In the genomic region with DNA sequence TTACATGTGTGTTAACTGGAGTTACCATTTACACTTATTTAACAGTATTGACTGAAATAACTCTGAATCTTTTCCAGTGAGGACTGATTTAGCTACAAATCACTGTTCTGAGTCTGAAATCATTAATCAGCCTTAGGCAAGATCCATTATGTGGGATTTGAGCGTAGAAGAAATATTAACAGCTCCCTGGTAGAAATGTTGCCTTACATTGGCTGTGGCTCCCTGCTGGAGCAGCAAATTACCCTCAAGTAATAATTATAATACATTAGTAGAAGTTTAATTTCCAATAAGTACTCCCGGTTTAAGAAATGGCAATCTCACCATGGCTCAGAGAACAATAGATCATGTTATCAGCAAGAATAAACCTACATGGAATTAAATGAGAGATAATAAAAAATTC, we compare ENCODE assay signal across 21 mouse cellular contexts. TPM values are rescaled to one million over a fixed set of nuclear protein-coding genes. Genes with fewer than 3 reads are reported as not detected.
DNase-seq lines count a peak whose midpoint lies in the region; ATAC-seq and TF ChIP-seq lines count a peak whose summit lies in the region.
"Had no signal": no experiment of that assay in that cellular context is flagged by ENCODE, and none has a peak within 500 bp of the region (broad histone marks: within the 10 kb centered on the region; RNA-seq: fewer than 3 reads in every experiment).

No protein-coding gene starts in this region.

- H3K9ac ChIP-seq in hindbrain, embryonic 12.5 days, result no peak overlapping the region
- H3K9ac ChIP-seq in midbrain, postnatal 0 days (replicated peaks; ENCODE audit: low read length, poor library complexity, severe bottlenecking), result no peak overlapping the region
- no peak overlapping the region for H3K9ac ChIP-seq in hindbrain, embryonic 15.5 days
- no peak overlapping the region for H3K9ac ChIP-seq in neural tube, embryonic 14.5 days (replicated peaks; ENCODE audit: low read depth, low read length)
- H3K9ac ChIP-seq in heart, embryonic 11.5 days (ENCODE audit: low read depth, low read length), result no peak overlapping the region
- H3K9ac ChIP-seq: forebrain, embryonic 15.5 days; heart, embryonic 15.5 days; intestine, embryonic 15.5 days had no signal

- DNase-seq in hindbrain, embryonic 10.5 days (ENCODE audit: low spot score), result no peak
- DNase-seq in midbrain, postnatal 0 days (ENCODE audit: low spot score), result peak; percentile 38
- DNase-seq in midbrain, embryonic 10.5 days (ENCODE audit: low spot score), result no peak
- DNase-seq in cerebellum, postnatal 4 days (ENCODE audit: low spot score in 2 of 2), result no peak
- DNase-seq: adrenal gland, postnatal 10 days; cerebellum, adult 18-20 months; cerebellum, adult 9-11 months; cerebellum, postnatal 36 days; gastrocnemius, postnatal 36 days; heart, adult 18-20 months; heart, postnatal 14 days had no signal

- H3K4me2 ChIP-seq in hindbrain, embryonic 12.5 days (replicated peaks), result no peak overlapping the region
- no peak overlapping the region for H3K4me2 ChIP-seq in midbrain, postnatal 0 days (ENCODE audit: low read depth, low read length, poor library complexity, severe bottlenecking)
- no peak overlapping the region for H3K4me2 ChIP-seq in hindbrain, embryonic 15.5 days
- no peak overlapping the region for H3K4me2 ChIP-seq in neural tube, embryonic 14.5 days (ENCODE audit: low read depth, low read length)
- H3K4me2 ChIP-seq in heart, embryonic 11.5 days, result no peak overlapping the region
- H3K4me2 ChIP-seq: forebrain, embryonic 15.5 days; heart, embryonic 15.5 days; intestine, embryonic 15.5 days had no signal

- no peak overlapping the region for H3K27ac ChIP-seq in hindbrain, embryonic 12.5 days
- H3K27ac ChIP-seq in hindbrain, embryonic 10.5 days, result no peak overlapping the region
- H3K27ac ChIP-seq in midbrain, postnatal 0 days (ENCODE audit: low read depth, low read length), result no peak overlapping the region
- H3K27ac ChIP-seq in midbrain, embryonic 10.5 days (replicated peaks), result no peak overlapping the region
- no peak overlapping the region for H3K27ac ChIP-seq in hindbrain, embryonic 15.5 days (replicated peaks)
- no peak overlapping the region for H3K27ac ChIP-seq in neural tube, embryonic 14.5 days (ENCODE audit: low read depth, low read length)
- H3K27ac ChIP-seq in heart, embryonic 11.5 days (ENCODE audit: low read depth, low read length), result no peak overlapping the region
- H3K27ac ChIP-seq: embryonic facial prominence, embryonic 10.5 days; forebrain, embryonic 15.5 days; heart, embryonic 10.5 days; heart, embryonic 15.5 days; intestine, embryonic 15.5 days had no signal

- no peaks in the 10 kb centered on the region for H3K27me3 ChIP-seq in hindbrain, embryonic 12.5 days
- H3K27me3 ChIP-seq in hindbrain, embryonic 10.5 days (ENCODE audit: insufficient read depth, poor library complexity, severe bottlenecking), result no peaks in the 10 kb centered on the region
- no peaks in the 10 kb centered on the region for H3K27me3 ChIP-seq in midbrain, postnatal 0 days (ENCODE audit: insufficient read depth, low read length)
- H3K27me3 ChIP-seq in midbrain, embryonic 10.5 days (ENCODE audit: low read depth, poor library complexity, severe bottlenecking), result no peaks in the 10 kb centered on the region
- no peaks in the 10 kb centered on the region for H3K27me3 ChIP-seq in hindbrain, embryonic 15.5 days
- no peaks in the 10 kb centered on the region for H3K27me3 ChIP-seq in neural tube, embryonic 14.5 days (ENCODE audit: control insufficient read depth, insufficient read depth, low read length)
- no peaks in the 10 kb centered on the region for H3K27me3 ChIP-seq in heart, embryonic 11.5 days (ENCODE audit: control insufficient read depth, insufficient read depth, low read length)
- H3K27me3 ChIP-seq: forebrain, embryonic 15.5 days; heart, embryonic 15.5 days; intestine, embryonic 15.5 days had no signal

- no peak for TF ChIP-seq CTCF in midbrain, postnatal 0 days (IDR thresholded peaks at IDR 0.05)

- no peaks in the 10 kb centered on the region for H3K36me3 ChIP-seq in hindbrain, embryonic 12.5 days
- H3K36me3 ChIP-seq in hindbrain, embryonic 10.5 days, result no peaks in the 10 kb centered on the region
- H3K36me3 ChIP-seq in midbrain, postnatal 0 days (ENCODE audit: insufficient read depth, low read length), result no peaks in the 10 kb centered on the region
- no peaks in the 10 kb centered on the region for H3K36me3 ChIP-seq in midbrain, embryonic 10.5 days
- H3K36me3 ChIP-seq in hindbrain, embryonic 15.5 days, result no peaks in the 10 kb centered on the region
- H3K36me3 ChIP-seq in neural tube, embryonic 14.5 days (ENCODE audit: control insufficient read depth, insufficient read depth, low read length), result no peaks in the 10 kb centered on the region
- H3K36me3 ChIP-seq in heart, embryonic 11.5 days (ENCODE audit: control insufficient read depth, insufficient read depth, low read length), result no peaks in the 10 kb centered on the region
- H3K36me3 ChIP-seq: embryonic facial prominence, embryonic 10.5 days; forebrain, embryonic 15.5 days; heart, embryonic 10.5 days; heart, embryonic 15.5 days; intestine, embryonic 15.5 days had no signal

- H3K9me3 ChIP-seq in hindbrain, embryonic 12.5 days (replicated peaks), result no peaks in the 10 kb centered on the region
- H3K9me3 ChIP-seq in hindbrain, embryonic 10.5 days, result no peaks in the 10 kb centered on the region
- H3K9me3 ChIP-seq in midbrain, postnatal 0 days (ENCODE audit: low read length), result no peaks in the 10 kb centered on the region
- no peaks in the 10 kb centered on the region for H3K9me3 ChIP-seq in midbrain, embryonic 10.5 days (replicated peaks)
- no peaks in the 10 kb centered on the region for H3K9me3 ChIP-seq in hindbrain, embryonic 15.5 days
- no peaks in the 10 kb centered on the region for H3K9me3 ChIP-seq in neural tube, embryonic 14.5 days (ENCODE audit: control insufficient read depth, low read length)
- no peaks in the 10 kb centered on the region for H3K9me3 ChIP-seq in heart, embryonic 11.5 days (replicated peaks; ENCODE audit: control insufficient read depth, low read length)
- H3K9me3 ChIP-seq: embryonic facial prominence, embryonic 10.5 days; forebrain, embryonic 15.5 days; heart, embryonic 10.5 days; heart, embryonic 15.5 days; intestine, embryonic 15.5 days had no signal

- 60% methylated on average over 2 of the region's 2 CpGs for WGBS in hindbrain, embryonic 12.5 days
- 87% methylated on average over 2 of the region's 2 CpGs for WGBS in hindbrain, embryonic 10.5 days
- WGBS in midbrain, postnatal 0 days, result 39% methylated on average over 2 of the region's 2 CpGs
- 92% methylated on average over 2 of the region's 2 CpGs for WGBS in midbrain, embryonic 10.5 days
- WGBS in hindbrain, embryonic 15.5 days, result 44% methylated on average over 2 of the region's 2 CpGs
- WGBS in neural tube, embryonic 14.5 days, result 38% methylated on average over 2 of the region's 2 CpGs
- 78% methylated on average over 2 of the region's 2 CpGs for WGBS in heart, embryonic 11.5 days (ENCODE audit: insufficient replicate concordance)

- no peaks in the 10 kb centered on the region for H3K4me1 ChIP-seq in hindbrain, embryonic 12.5 days
- H3K4me1 ChIP-seq in hindbrain, embryonic 10.5 days (replicated peaks), result no peaks in the 10 kb centered on the region
- no peaks in the 10 kb centered on the region for H3K4me1 ChIP-seq in midbrain, postnatal 0 days (ENCODE audit: insufficient read depth, low read length)
- H3K4me1 ChIP-seq in midbrain, embryonic 10.5 days, result no peaks in the 10 kb centered on the region
- no peaks in the 10 kb centered on the region for H3K4me1 ChIP-seq in hindbrain, embryonic 15.5 days (replicated peaks)
- H3K4me1 ChIP-seq in neural tube, embryonic 14.5 days (ENCODE audit: control insufficient read depth, insufficient read depth, low read length), result no peaks in the 10 kb centered on the region
- H3K4me1 ChIP-seq in heart, embryonic 11.5 days (ENCODE audit: control insufficient read depth, insufficient read depth, low read length), result no peaks in the 10 kb centered on the region
- H3K4me1 ChIP-seq: embryonic facial prominence, embryonic 10.5 days; forebrain, embryonic 15.5 days; heart, embryonic 10.5 days; heart, embryonic 15.5 days; intestine, embryonic 15.5 days had no signal

- no peak overlapping the region for H3K4me3 ChIP-seq in hindbrain, embryonic 12.5 days
- no peak overlapping the region for H3K4me3 ChIP-seq in hindbrain, embryonic 10.5 days
- no peak overlapping the region for H3K4me3 ChIP-seq in midbrain, postnatal 0 days (ENCODE audit: low read depth, low read length)
- no peak overlapping the region for H3K4me3 ChIP-seq in midbrain, embryonic 10.5 days
- no peak overlapping the region for H3K4me3 ChIP-seq in hindbrain, embryonic 15.5 days
- H3K4me3 ChIP-seq in neural tube, embryonic 14.5 days (ENCODE audit: low read depth, low read length), result no peak overlapping the region
- no peak overlapping the region for H3K4me3 ChIP-seq in heart, embryonic 11.5 days (ENCODE audit: low read depth, low read length)
- H3K4me3 ChIP-seq: embryonic facial prominence, embryonic 10.5 days; forebrain, embryonic 15.5 days; heart, embryonic 10.5 days; heart, embryonic 15.5 days; intestine, embryonic 15.5 days had no signal

- ATAC-seq in hindbrain, embryonic 12.5 days (ENCODE audit: low FRiP score), result peak; percentile 46; the same call in 1 of the 2 replicates
- ATAC-seq in midbrain, postnatal 0 days (ENCODE audit: low FRiP score), result no peak
- peak; percentile 51 for ATAC-seq in hindbrain, embryonic 15.5 days (ENCODE audit: low FRiP score, low read depth)
- peak; percentile 60; the same call in 1 of the 2 replicates for ATAC-seq in neural tube, embryonic 14.5 days (ENCODE audit: low read depth)
- no peak for ATAC-seq in heart, embryonic 11.5 days (replicated peaks; ENCODE audit: insufficient number of reproducible peaks, low FRiP score, low TSS enrichment)
- ATAC-seq: forebrain, embryonic 15.5 days; intestine, embryonic 15.5 days had no signal

RNA-seq across cellular contexts. Expression of a gene that starts 27.4 kb away (rescaled TPM):
- 0.27 and 0.31 TPM in 2 replicates for polyA plus RNA-seq in hindbrain, embryonic 12.5 days (2016; fragmentation: Nextera tagmentation; extraction: Ambion mirVana)
- 0.10 and 0.17 TPM in 2 replicates for polyA plus RNA-seq in hindbrain, embryonic 10.5 days (2016; fragmentation: Nextera tagmentation; extraction: Ambion mirVana)
- not detected in 2 replicates for total RNA-seq in midbrain, postnatal 0 days (2014; rRNA removed)
- 0.16 and 0.29 TPM in 2 replicates for polyA plus RNA-seq in midbrain, postnatal 0 days (2015; fragmentation: Nextera tagmentation; extraction: Ambion mirVana)
- 0.16 TPM in 1 of 2 replicates, not detected in the other for polyA plus RNA-seq in midbrain, embryonic 10.5 days (2016; fragmentation: Nextera tagmentation; extraction: Ambion mirVana)
- polyA plus RNA-seq in hindbrain, embryonic 15.5 days (2015; fragmentation: Nextera tagmentation; extraction: Ambion mirVana), result 0.34 and 0.41 TPM in 2 replicates
- polyA plus RNA-seq in neural tube, embryonic 14.5 days (2014; fragmentation: Nextera tagmentation; extraction: Ambion mirVana), result 0.35 and 0.36 TPM in 2 replicates
- polyA plus RNA-seq in heart, embryonic 11.5 days (2014; fragmentation: Nextera tagmentation; extraction: Ambion mirVana), result 0.23 TPM in 1 of 2 replicates, not detected in the other
- total RNA-seq: gastrocnemius, adult 8-10 months; gastrocnemius, postnatal 36 days; heart, adult 18-20 months; heart, postnatal 14 days had no signal
- polyA plus RNA-seq: embryonic facial prominence, embryonic 10.5 days; intestine, embryonic 15.5 days had no signal

Comparison
In these comparisons a context has a peak if more than half of its experiments do, and no peak if none do; other contexts are left out.
1. ATAC-seq: peak in hindbrain, embryonic 12.5 days (single experiment), hindbrain, embryonic 15.5 days (single experiment) and neural tube, embryonic 14.5 days (single experiment); none in midbrain, postnatal 0 days (single experiment) and heart, embryonic 11.5 days (single experiment).